Mouse (Mus musculus) retina, postnatal 1 day (tissue): ENCODE measurements around the gene D1Pas1.
A peak's percentile ranks its signal among the peaks of the same experiment; 100 is the strongest.

ENCODE experiments used
- DNase-seq: peaks from one replicate; pipeline ENCODE4 v3.0.0-alpha.2; 2012

The D1Pas1 gene

GRCm38 (mm10) chr1:186988822-186989221 is 21.6 kb downstream of the D1Pas1 start:
- DNase-seq, result no peak

- peak; percentile 33 for DNase-seq
Measured at GRCm38 (mm10) chr1:186991473-186991872, 24.3 kb downstream of the D1Pas1 start.

- no peak for DNase-seq
Measured at GRCm38 (mm10) chr1:186992113-186992512, 24.9 kb downstream of the D1Pas1 start.

- no peak for DNase-seq
Measured at GRCm38 (mm10) chr1:186997596-186998304, 30.5 kb downstream of the D1Pas1 start.

- DNase-seq, result peak; percentile 52
Measured at GRCm38 (mm10) chr1:187003441-187003861, 36.2 kb downstream of the D1Pas1 start.

GRCm38 (mm10) chr1:187004306-187004705 is 37.1 kb downstream of the D1Pas1 start:
- DNase-seq, result no peak

GRCm38 (mm10) chr1:187006227-187006925 is 39.2 kb downstream of the D1Pas1 start:
- no peak for DNase-seq

GRCm38 (mm10) chr1:187008236-187008635 is 41.0 kb downstream of the D1Pas1 start:
- DNase-seq, result no peak

- no peak for DNase-seq
Measured at GRCm38 (mm10) chr1:187010071-187010470, 42.9 kb downstream of the D1Pas1 start.

GRCm38 (mm10) chr1:187011601-187012000 is 44.4 kb downstream of the D1Pas1 start:
- DNase-seq, result no peak

- no peak for DNase-seq
Measured at GRCm38 (mm10) chr1:187014141-187014540, 46.9 kb downstream of the D1Pas1 start.

GRCm38 (mm10) chr1:187015673-187016072 is 48.5 kb downstream of the D1Pas1 start:
- DNase-seq, result no peak

- DNase-seq, result no peak
Measured at GRCm38 (mm10) chr1:187016116-187016515, 48.9 kb downstream of the D1Pas1 start.

- no peak for DNase-seq
Measured at GRCm38 (mm10) chr1:187020011-187020410, 52.8 kb downstream of the D1Pas1 start.
